Mouse (Mus musculus) small intestine, adult 2 months (tissue): ENCODE measurements around the gene 2210016F16Rik.

Experiments used
- CTCF ChIP-seq: fragments of 200-500 bp; IDR thresholded peaks from 2 replicates; pipeline ENCODE4 v1.5.1; 2012; ENCODE audit warnings: low read depth, mild to moderate bottlenecking, control low read depth, inconsistent platforms, low read length, moderate library complexity, mixed read lengths; ENCODE audit not compliant: insufficient replicate concordance, insufficient read length; ENCODE audit errors: extremely low read depth
- POLR2A ChIP-seq: fragments of 200-500 bp; IDR thresholded peaks from 2 replicates; pipeline ENCODE4 v1.6.1; 2012; ENCODE audit warnings: low read depth, mild to moderate bottlenecking, control low read depth, inconsistent platforms, low read length, moderate library complexity

- TF ChIP-seq POLR2A (peak; percentile 86), CTCF (no peak)
These were observed 17.1 kb upstream of the 2210016F16Rik start, which contains the start of gene Rmi1 for GRCm38 (mm10) chr13:58402003-58402743.
